Mouse (Mus musculus): Measurements from ENCODE around the gene Plcl1.

Plcl1 gene

GRCm38 (mm10) chr1:55528547-55529304 lies 123.0 kb downstream of the Plcl1 start:
- peak; percentile 13 for DNase-seq

GRCm38 (mm10) chr1:55533823-55534222 lies 128.1 kb downstream of the Plcl1 start:
- no peak for DNase-seq

DNA sequence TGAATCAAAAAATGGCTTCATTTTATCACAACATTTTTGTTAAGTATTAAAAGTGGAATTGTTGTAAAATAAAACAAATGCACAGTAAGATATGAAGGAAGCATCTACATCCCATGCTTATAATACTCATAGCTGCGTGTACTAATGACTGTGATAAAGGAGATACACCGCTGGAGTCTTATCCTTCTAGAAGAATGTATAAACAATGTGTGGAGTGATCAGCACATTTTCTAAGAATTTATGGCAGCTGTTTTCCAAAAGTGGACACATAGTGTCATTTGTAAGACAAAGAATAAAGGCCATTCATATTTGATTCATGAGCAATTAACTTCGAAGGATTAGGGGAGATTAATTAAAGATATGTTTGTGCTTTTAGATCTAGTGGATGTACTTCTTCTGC lies 148.7 kb downstream of the Plcl1 start:
- DNase-seq: no peak

- DNase-seq: no peak
Measured at GRCm38 (mm10) chr1:55557960-55558359, 152.2 kb downstream of the Plcl1 start.

DNA sequence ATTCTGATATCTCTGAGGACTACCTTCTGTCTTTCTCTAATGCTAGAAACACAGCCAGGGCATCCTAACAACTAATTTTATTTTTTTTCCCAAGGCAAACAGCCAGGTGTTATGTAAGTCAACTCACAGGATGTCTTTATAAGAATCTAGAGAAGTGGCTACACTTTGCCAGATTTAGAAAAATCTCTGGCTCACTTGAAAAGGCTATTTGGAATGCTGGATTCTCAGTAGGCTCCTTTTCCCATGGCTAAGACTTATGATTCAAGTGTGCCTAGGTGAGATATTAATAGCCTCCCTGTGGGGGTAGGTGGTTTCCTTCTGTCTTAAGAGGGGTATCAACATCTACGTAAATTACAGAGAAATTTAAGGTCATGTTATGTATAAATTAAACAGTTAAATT lies 152.7 kb downstream of the Plcl1 start:
- no peak for DNase-seq

GRCm38 (mm10) chr1:55559998-55560397 lies 154.3 kb downstream of the Plcl1 start:
- no peak for DNase-seq

DNA sequence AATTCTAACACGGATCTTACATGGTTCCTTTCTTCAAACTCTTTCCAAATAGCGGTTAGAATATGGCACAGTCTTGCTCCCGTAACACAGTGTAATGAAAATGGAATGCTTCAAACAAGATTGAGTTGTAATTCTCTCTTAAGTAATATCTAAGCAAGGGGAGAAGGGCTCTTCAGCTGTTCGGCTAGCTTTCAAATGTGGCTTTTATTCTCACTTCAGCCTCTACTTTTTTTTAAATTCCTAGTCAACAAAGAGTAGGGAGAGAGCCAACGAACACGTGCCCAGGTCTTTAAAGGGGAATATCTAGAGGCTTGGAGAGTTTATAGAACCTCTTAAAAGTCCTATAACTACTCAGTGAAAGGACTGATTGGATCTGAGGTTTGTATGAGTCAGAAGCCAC lies 160.2 kb downstream of the Plcl1 start:
- DNase-seq: no peak

GRCm38 (mm10) chr1:55567801-55568360 lies 162.2 kb downstream of the Plcl1 start:
- no peak for DNase-seq

- no peak for DNase-seq
Measured at GRCm38 (mm10) chr1:55570225-55570624, 164.5 kb downstream of the Plcl1 start.

- DNase-seq: no peak
Measured at GRCm38 (mm10) chr1:55571399-55571798, 165.7 kb downstream of the Plcl1 start.

GRCm38 (mm10) chr1:55572202-55572601 lies 166.5 kb downstream of the Plcl1 start:
- no peak for DNase-seq

DNA sequence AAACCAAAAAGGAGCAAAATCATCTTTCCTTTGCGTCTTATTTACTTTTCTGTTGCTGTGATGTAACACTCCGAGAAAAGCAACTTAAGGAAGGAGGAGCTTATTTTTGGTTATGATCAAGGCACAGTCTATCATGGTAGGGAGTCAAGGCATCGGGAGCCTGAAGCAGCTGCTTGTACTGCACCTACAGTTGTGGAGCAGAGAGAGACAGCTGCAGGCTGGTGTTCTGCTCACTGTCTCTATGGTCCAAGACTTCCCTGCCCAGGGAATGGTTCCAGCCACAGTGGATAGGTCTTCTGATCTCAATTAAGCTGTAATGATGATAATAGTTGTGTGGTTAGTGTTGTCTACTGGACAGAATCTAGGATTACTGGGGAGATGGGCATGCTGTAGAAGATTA lies 166.9 kb downstream of the Plcl1 start:
- DNase-seq: no peak

- DNase-seq: peak; percentile 17
Measured at GRCm38 (mm10) chr1:55575916-55576315, 170.2 kb downstream of the Plcl1 start.

DNA sequence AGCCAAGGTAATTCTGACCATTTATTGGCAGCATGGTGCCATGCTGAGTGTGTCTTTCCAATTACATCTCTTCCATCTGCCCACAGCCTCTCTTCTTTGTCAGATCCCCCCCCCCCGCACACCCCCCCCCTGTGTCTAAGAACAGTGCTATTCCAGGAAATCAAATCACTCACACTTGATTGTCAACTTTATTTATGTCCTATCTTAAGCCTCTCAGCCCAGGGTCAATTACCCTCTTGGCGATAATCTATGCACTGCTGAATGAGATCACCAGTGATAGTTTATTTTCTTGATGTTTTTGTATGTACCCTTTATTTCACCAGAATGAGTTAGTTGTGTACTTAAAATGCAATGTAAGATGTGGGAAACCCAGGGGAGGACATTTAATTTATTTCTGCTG lies 176.0 kb downstream of the Plcl1 start:
- DNase-seq: no peak

- DNase-seq: no peak
Measured at GRCm38 (mm10) chr1:55585441-55585840, 179.7 kb downstream of the Plcl1 start.

- no peak for DNase-seq
Measured at GRCm38 (mm10) chr1:55588090-55588489, 182.4 kb downstream of the Plcl1 start.

DNA sequence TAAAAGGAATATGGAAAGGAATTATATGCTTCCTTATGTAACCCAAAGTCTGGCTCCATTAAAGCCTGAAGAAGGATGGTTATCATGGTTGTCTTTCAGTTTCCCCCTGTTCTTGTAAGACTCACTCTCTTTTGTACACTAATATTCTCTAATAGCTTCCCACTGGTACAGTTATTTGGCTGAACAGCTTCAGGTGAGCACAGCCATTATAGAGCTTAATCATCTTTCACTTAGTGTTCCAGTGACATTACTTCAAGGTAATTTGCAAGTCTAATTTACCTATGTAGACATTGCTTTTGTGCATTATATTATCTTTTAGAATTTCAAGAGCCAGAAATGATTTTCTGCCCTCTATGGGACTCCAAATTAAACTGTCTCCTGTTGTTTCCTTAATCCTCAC lies 184.3 kb downstream of the Plcl1 start:
- no peak for DNase-seq

DNA sequence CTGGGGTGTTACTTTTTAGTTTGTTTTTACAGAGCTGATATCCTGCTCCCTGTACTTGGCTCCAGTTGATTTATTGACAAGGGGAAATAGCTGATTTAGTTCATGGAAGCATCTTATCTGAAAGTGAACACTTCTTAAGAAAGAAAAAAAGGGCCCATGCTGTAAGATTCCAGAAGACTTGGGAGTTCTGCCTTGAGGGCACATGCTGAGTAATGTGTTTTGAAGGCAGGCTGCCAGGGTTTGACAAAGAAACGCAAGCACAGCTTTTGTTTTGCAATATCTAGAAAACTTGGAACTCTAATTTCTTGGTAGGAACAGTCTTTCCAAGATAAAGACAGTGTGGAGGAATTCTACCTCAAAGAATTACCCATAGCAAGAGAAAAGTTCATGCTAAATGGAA lies 194.8 kb downstream of the Plcl1 start:
- DNase-seq: peak; percentile 39

- DNase-seq: no peak
Measured at GRCm38 (mm10) chr1:55604593-55604992, 198.9 kb downstream of the Plcl1 start.

- DNase-seq: no peak
Measured at GRCm38 (mm10) chr1:55605450-55605849, 199.7 kb downstream of the Plcl1 start.

- no peak for DNase-seq
Measured at GRCm38 (mm10) chr1:55605956-55606355, 200.2 kb downstream of the Plcl1 start.

DNA sequence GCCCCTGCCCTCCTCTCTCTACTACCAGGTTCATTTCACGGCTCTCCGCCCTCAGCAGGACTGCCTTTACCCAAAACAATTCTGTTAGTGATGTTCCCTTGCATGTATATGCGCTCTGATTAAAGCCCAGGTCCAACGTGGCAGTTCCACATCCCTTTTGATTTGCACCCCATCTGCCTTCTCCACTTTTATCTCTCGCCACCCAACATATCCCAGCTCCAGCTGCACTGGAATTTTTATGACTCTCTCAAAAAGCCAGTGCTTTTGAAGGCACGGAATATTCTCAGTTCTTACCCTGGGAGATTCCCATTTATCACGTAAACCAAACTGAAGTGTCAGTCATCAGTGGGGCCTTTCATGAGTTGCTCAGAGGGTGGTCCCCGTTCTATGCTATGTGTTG lies 200.7 kb downstream of the Plcl1 start:
- DNase-seq: no peak

- no peak for DNase-seq
Measured at GRCm38 (mm10) chr1:55612759-55613328, 207.1 kb downstream of the Plcl1 start.

DNA sequence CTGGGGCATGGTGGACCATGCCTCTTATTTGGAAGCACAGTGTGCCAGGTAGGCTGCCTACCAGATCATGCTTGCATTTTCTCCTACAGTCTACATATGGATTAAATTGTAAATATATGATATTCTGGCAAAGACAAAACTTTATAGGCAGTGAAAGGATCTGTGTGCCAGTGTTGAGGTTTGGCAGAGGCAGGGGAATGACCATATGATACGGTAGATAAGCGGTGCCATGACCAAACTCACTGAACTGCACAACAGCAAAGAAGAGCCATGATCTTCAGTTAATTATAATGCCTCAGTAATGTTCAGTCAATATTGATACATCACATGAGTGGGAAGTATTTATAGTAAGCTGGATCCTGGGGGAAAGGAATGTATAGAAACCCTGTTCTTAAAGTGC lies 212.1 kb downstream of the Plcl1 start:
- DNase-seq: no peak
